Mouse (Mus musculus) ovary, adult 18-20 months (tissue): ENCODE measurements around the gene Dusp1.

Experiments
- DNase-seq: peaks from one replicate; pipeline ENCODE4 v3.0.0; 2022; ENCODE audit warnings: low spot score, mixed read lengths

Gene Dusp1

GRCm38 (mm10) chr17:26524316-26524715 lies 37.6 kb downstream of the Dusp1 start:
- no peak for DNase-seq

GRCm38 (mm10) chr17:26522711-26523110 lies 39.2 kb downstream of the Dusp1 start:
- DNase-seq: no peak

- DNase-seq: no peak
Measured at GRCm38 (mm10) chr17:26518306-26518705, 43.6 kb downstream of the Dusp1 start.

- no peak for DNase-seq
Measured at GRCm38 (mm10) chr17:26515675-26516074, 46.3 kb downstream of the Dusp1 start.

- no peak for DNase-seq
Measured at GRCm38 (mm10) chr17:26514581-26515030, 47.3 kb downstream of the Dusp1 start.

GRCm38 (mm10) chr17:26513459-26514290 lies 48.3 kb downstream of the Dusp1 start:
- DNase-seq: no peak

- DNase-seq: no peak
Measured at GRCm38 (mm10) chr17:26512961-26513360, 49.0 kb downstream of the Dusp1 start.

- no peak for DNase-seq
Measured at GRCm38 (mm10) chr17:26511816-26512774, 49.8 kb downstream of the Dusp1 start.

GRCm38 (mm10) chr17:26511256-26511655 lies 50.7 kb downstream of the Dusp1 start:
- DNase-seq: no peak

GRCm38 (mm10) chr17:26510146-26511045 lies 51.5 kb downstream of the Dusp1 start:
- no peak for DNase-seq

- DNase-seq: no peak
Measured at GRCm38 (mm10) chr17:26508961-26509771, 52.8 kb downstream of the Dusp1 start.

- peak; percentile 91 for DNase-seq
Measured at GRCm38 (mm10) chr17:26508345-26508960, 53.5 kb downstream of the Dusp1 start.

- peak; percentile 82 for DNase-seq
Measured at GRCm38 (mm10) chr17:26507966-26508344, 54.0 kb downstream of the Dusp1 start.

- DNase-seq: no peak
Measured at GRCm38 (mm10) chr17:26506997-26507871, 54.7 kb downstream of the Dusp1 start.

- DNase-seq: no peak
Measured at GRCm38 (mm10) chr17:26506031-26506641, 55.8 kb downstream of the Dusp1 start.

GRCm38 (mm10) chr17:26505181-26505581 lies 56.7 kb downstream of the Dusp1 start:
- no peak for DNase-seq

GRCm38 (mm10) chr17:26503981-26504671 lies 57.8 kb downstream of the Dusp1 start:
- DNase-seq: peak; percentile 64
